Comparison of ENCODE assay signal across 8 mouse cellular contexts in genomic region chr10:80033511-80034391, GRCm38 (mm10). TPM values are rescaled to one million over a fixed set of nuclear protein-coding genes. Genes with fewer than 3 reads are reported as not detected.
A peak's percentile ranks its signal among the peaks of the same experiment; 100 is the strongest.
DNase-seq lines count a peak whose midpoint lies in the region; ATAC-seq and TF ChIP-seq lines count a peak whose summit lies in the region.

No protein-coding gene starts in this region.

- DNase-seq in spleen, adult 2 months (ENCODE audit: low read depth in 1 of 2, low spot score in 2 of 2): no peak
- no peak for DNase-seq in spleen, postnatal 4 days (ENCODE audit: low spot score in 2 of 2)
- peak; percentile 79 for DNase-seq in adipocyte (ENCODE audit: low spot score)
- peak; percentile 71 to 72 for DNase-seq in heart, adult 18-20 months
- DNase-seq in lung, postnatal 10 days: peak; percentile 82
- DNase-seq in testis, postnatal 10 days (ENCODE audit: low spot score): peak; percentile 55
- no peak for DNase-seq in urinary bladder, postnatal 10 days (ENCODE audit: low spot score)

- peaks cover 45% of the 10 kb centered on the region for H3K4me1 ChIP-seq in spleen, adult 2 months (ENCODE audit: control insufficient read depth, insufficient read depth, insufficient read length)
- peaks cover 11% of the 10 kb centered on the region for H3K4me1 ChIP-seq in kidney, embryonic 14.5 days (ENCODE audit: control insufficient read depth, insufficient read depth, low read length)

- no peak overlapping the region for H3K4me3 ChIP-seq in spleen, adult 2 months (ENCODE audit: extremely low read depth, insufficient read depth, insufficient read length)
- H3K4me3 ChIP-seq in kidney, embryonic 14.5 days (ENCODE audit: low read length): no peak overlapping the region

- 26% methylated on average over 9 of the region's 9 CpGs for WGBS in spleen, adult 2 months
- 38% methylated on average over 9 of the region's 9 CpGs for WGBS in kidney, embryonic 14.5 days

- TF ChIP-seq CTCF in spleen, adult 2 months (IDR thresholded peaks at IDR 0.05; ENCODE audit: extremely low read depth, insufficient read depth, insufficient read length, insufficient replicate concordance): peak; percentile 23; the same call in 1 of the 2 replicates

- no peak overlapping the region for H3K4me2 ChIP-seq in kidney, embryonic 14.5 days (replicated peaks; ENCODE audit: low read depth, low read length)

- H3K9ac ChIP-seq in kidney, embryonic 14.5 days (ENCODE audit: low read depth, low read length): peak overlapping the region; percentile 0; the same call in 1 of the 2 replicates

- H3K27me3 ChIP-seq in spleen, adult 2 months (ENCODE audit: control insufficient read depth, insufficient read depth, low read length): no peaks in the 10 kb centered on the region
- no peaks in the 10 kb centered on the region for H3K27me3 ChIP-seq in kidney, embryonic 14.5 days (ENCODE audit: control insufficient read depth, insufficient read depth, low read length)

- H3K9me3 ChIP-seq in kidney, embryonic 14.5 days (ENCODE audit: control insufficient read depth, low read length): no peaks in the 10 kb centered on the region

- H3K27ac ChIP-seq in spleen, adult 2 months (ENCODE audit: insufficient read depth, low read length): peak overlapping the region; percentile 96
- peak overlapping the region; percentile 55; the same call in 1 of the 2 replicates for H3K27ac ChIP-seq in kidney, embryonic 14.5 days (ENCODE audit: low read depth, low read length)

- peaks cover 57% of the 10 kb centered on the region for H3K36me3 ChIP-seq in spleen, adult 2 months (ENCODE audit: control insufficient read depth, insufficient read depth, low read length)
- peaks cover 44% of the 10 kb centered on the region for H3K36me3 ChIP-seq in kidney, embryonic 14.5 days (ENCODE audit: control insufficient read depth, insufficient read depth, low read length)

- TF ChIP-seq POLR2A in spleen, adult 2 months (IDR thresholded peaks at IDR 0.05; ENCODE audit: low read depth, low read length): no peak

- 0 out of 2 replicates have a peak, but pooled peaks have one; percentile 18 for ATAC-seq in kidney, embryonic 14.5 days (ENCODE audit: low FRiP score, low TSS enrichment)

RNA-seq across cellular contexts. Expression of gene Polr2e, which starts 5.8 kb away (rescaled TPM):
- polyA plus RNA-seq in spleen, adult 2 months (2012; rRNA removed): 139 and 182 TPM in 2 replicates
- 10 to 100 TPM; 92.9 to 97.6 TPM for total RNA-seq in heart, adult 18-20 months (2021)
- 276 and 310 TPM in 2 replicates for polyA plus RNA-seq in kidney, embryonic 14.5 days (2014; fragmentation: Nextera tagmentation; extraction: Ambion mirVana)

RNA-seq across cellular contexts. Expression of gene Gpx4, which starts 13.2 kb away (rescaled TPM):
- 238 and 259 TPM in 2 replicates for polyA plus RNA-seq in spleen, adult 2 months (2012; rRNA removed)
- 1,000 to 10,000 TPM in 1 of 2 experiments, 100 to 1,000 TPM in 1; 983 to 1,022 TPM for total RNA-seq in heart, adult 18-20 months (2021)
- polyA plus RNA-seq in kidney, embryonic 14.5 days (2014; fragmentation: Nextera tagmentation; extraction: Ambion mirVana): 552 and 641 TPM in 2 replicates

RNA-seq across cellular contexts. Expression of gene Arhgap45, which starts 17.3 kb away (rescaled TPM):
- 492 and 574 TPM in 2 replicates for polyA plus RNA-seq in spleen, adult 2 months (2012; rRNA removed)
- 1 to 10 TPM; 3.1 to 8.7 TPM for total RNA-seq in heart, adult 18-20 months (2021)
- polyA plus RNA-seq in kidney, embryonic 14.5 days (2014; fragmentation: Nextera tagmentation; extraction: Ambion mirVana): 4.8 and 7.7 TPM in 2 replicates

RNA-seq across cellular contexts. Expression of gene Abca7, which starts 37.5 kb away (rescaled TPM):
- 50.4 and 64.5 TPM in 2 replicates for polyA plus RNA-seq in spleen, adult 2 months (2012; rRNA removed)
- total RNA-seq in heart, adult 18-20 months (2021): 1 to 10 TPM; 6.5 to 7.6 TPM
- polyA plus RNA-seq in kidney, embryonic 14.5 days (2014; fragmentation: Nextera tagmentation; extraction: Ambion mirVana): 1.8 and 2.7 TPM in 2 replicates

RNA-seq across cellular contexts. Expression of gene Cnn2, which starts 45.4 kb away (rescaled TPM):
- polyA plus RNA-seq in spleen, adult 2 months (2012; rRNA removed): 297 and 409 TPM in 2 replicates
- 10 to 100 TPM; 28.3 to 32.6 TPM for total RNA-seq in heart, adult 18-20 months (2021)
- polyA plus RNA-seq in kidney, embryonic 14.5 days (2014; fragmentation: Nextera tagmentation; extraction: Ambion mirVana): 186 and 220 TPM in 2 replicates

Comparison
In these comparisons a context has a peak if more than half of its experiments do, and no peak if none do; other contexts are left out.
1. DNase-seq: peak in adipocyte (single experiment), heart, adult 18-20 months (2 of 2), lung, postnatal 10 days (single experiment) and testis, postnatal 10 days (single experiment); none in spleen, adult 2 months (0 of 2), spleen, postnatal 4 days (0 of 2) and urinary bladder, postnatal 10 days (single experiment).
2. RNA of gene Arhgap45, which starts 17.3 kb away (polyA plus RNA-seq): 492 to 574 TPM in spleen, adult 2 months; 4.8 to 7.7 TPM in kidney, embryonic 14.5 days; every median in the first group is over 10 times any median in the second.